Mouse (Mus musculus) ES-E14 (cell line): ENCODE measurements around the gene Ptprh.

Source experiments
- CHD2 ChIP-seq: IDR thresholded peaks from 2 replicates; pipeline ENCODE4 v1.6.1; 2014; ENCODE audit warnings: mild to moderate bottlenecking, low read depth, low read length, inconsistent platforms
- ZNF384 ChIP-seq: IDR thresholded peaks from 2 replicates; pipeline ENCODE4 v1.6.1; 2012; ENCODE audit warnings: low read depth, low read length, inconsistent platforms

DNA sequence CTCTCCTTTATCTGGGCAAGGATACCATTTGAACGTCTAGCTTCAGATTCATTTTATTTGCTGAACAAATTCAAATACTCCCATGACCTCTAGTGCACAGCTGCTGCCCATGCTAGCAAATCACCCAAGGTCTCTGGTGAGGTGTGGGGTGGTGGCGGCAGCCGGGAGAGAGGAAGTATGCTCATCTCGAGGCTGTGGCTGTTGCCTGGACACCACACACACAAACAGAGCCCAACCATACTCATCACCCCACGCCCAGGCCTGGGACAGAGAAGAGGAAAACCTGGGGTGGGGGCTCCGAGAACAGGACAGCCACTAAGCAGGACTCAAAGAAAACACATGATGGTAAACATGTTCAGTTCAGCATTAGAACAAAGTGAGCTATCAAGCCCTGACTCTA, 43.5 kb upstream of the Ptprh start:
- TF ChIP-seq CHD2 = no peak
- TF ChIP-seq ZNF384 = no peak
